Mouse (Mus musculus): ENCODE measurements around the gene Bsdc1. TPM values are rescaled to one million over a fixed set of nuclear protein-coding genes. Genes with fewer than 3 reads are reported as not detected.

Gene Bsdc1
- polyA plus RNA-seq (2015; fragmentation: Nextera tagmentation; extraction: Ambion mirVana): 28.0 and 30.5 TPM in 2 replicates

GRCm38 (mm10) chr4:129461183-129461960 is at the start of gene Bsdc1:
Gene Bsdc1, plus strand, starts transcription at chr4:129461581.
- ATAC-seq (ENCODE audit: insufficient read depth, low FRiP score): peak; percentile 98
- Histone ChIP-seq H3K4me2 (ENCODE audit: low read depth, low read length) (peak within 1 kb of the TSS; percentile 91), H3K27ac (ENCODE audit: low read length) (peak within 1 kb of the TSS; percentile 87), H3K4me3 (replicated peaks; ENCODE audit: low read length) (peak within 1 kb of the TSS; percentile 88), H3K36me3 (ENCODE audit: control insufficient read depth, insufficient read depth, low read length) (0 out of 2 replicates have a peak, but pooled peaks cover 13% of the 10 kb centered on the region), H3K9ac (ENCODE audit: low read length) (peak within 1 kb of the TSS; percentile 86), H3K4me1 (ENCODE audit: control insufficient read depth, insufficient read depth, low read length) (peaks cover 11% of the 10 kb centered on the region; the same call in 1 of the 2 replicates), H3K27me3 (ENCODE audit: control insufficient read depth, insufficient read depth, low read length) (no peaks in the 10 kb centered on the region), H3K9me3 (replicated peaks; ENCODE audit: control insufficient read depth, low read length) (no peaks in the 10 kb centered on the region)
- under 1% methylated on average over 46 of the region's 46 CpGs for WGBS

GRCm38 (mm10) chr4:129415892-129416291 is 45.5 kb upstream of the Bsdc1 start:
- no peaks in the 10 kb centered on the region for H3K4me1 ChIP-seq (ENCODE audit: control insufficient read depth, insufficient read depth, low read length)
- H3K27me3 ChIP-seq (ENCODE audit: control insufficient read depth, insufficient read depth, low read length): no peaks in the 10 kb centered on the region
- no peak overlapping the region for H3K9ac ChIP-seq (ENCODE audit: low read length)
- H3K9me3 ChIP-seq (replicated peaks; ENCODE audit: control insufficient read depth, low read length): no peaks in the 10 kb centered on the region
- no peak overlapping the region for H3K4me3 ChIP-seq (replicated peaks; ENCODE audit: low read length)
- ATAC-seq (ENCODE audit: insufficient read depth, low FRiP score): no peak
- no peaks in the 10 kb centered on the region for H3K36me3 ChIP-seq (ENCODE audit: control insufficient read depth, insufficient read depth, low read length)
- H3K27ac ChIP-seq (ENCODE audit: low read length): no peak overlapping the region
- WGBS: 94% methylated on average over 5 of the region's 5 CpGs
- no peak overlapping the region for H3K4me2 ChIP-seq (ENCODE audit: low read depth, low read length)

- Histone ChIP-seq H3K9me3 (replicated peaks; ENCODE audit: control insufficient read depth, low read length) (no peaks in the 10 kb centered on the region), H3K4me3 (replicated peaks; ENCODE audit: low read length) (no peak overlapping the region), H3K27me3 (ENCODE audit: control insufficient read depth, insufficient read depth, low read length) (no peaks in the 10 kb centered on the region), H3K9ac (ENCODE audit: low read length) (no peak overlapping the region), H3K27ac (ENCODE audit: low read length) (no peak overlapping the region), H3K36me3 (ENCODE audit: control insufficient read depth, insufficient read depth, low read length) (no peaks in the 10 kb centered on the region), H3K4me1 (ENCODE audit: control insufficient read depth, insufficient read depth, low read length) (no peaks in the 10 kb centered on the region), H3K4me2 (ENCODE audit: low read depth, low read length) (no peak overlapping the region)
- ATAC-seq (ENCODE audit: insufficient read depth, low FRiP score): peak; percentile 37; the same call in 1 of the 2 replicates
- 37% methylated on average over 5 of the region's 5 CpGs for WGBS
Measured at GRCm38 (mm10) chr4:129416478-129416877, 44.9 kb upstream of the Bsdc1 start.

- 72% methylated on average over 5 of the region's 5 CpGs for WGBS
- Histone ChIP-seq H3K4me2 (ENCODE audit: low read depth, low read length) (no peak overlapping the region), H3K9me3 (replicated peaks; ENCODE audit: control insufficient read depth, low read length) (no peaks in the 10 kb centered on the region)
Measured at GRCm38 (mm10) chr4:129418321-129418720, 43.1 kb upstream of the Bsdc1 start.

GRCm38 (mm10) chr4:129440340-129441063 is 20.9 kb upstream of the Bsdc1 start, which contains the start of gene Zbtb8b:
Gene Zbtb8b, minus strand, starts transcription at chr4:129440853.
- 1% methylated on average over 33 of the region's 33 CpGs for WGBS
- H3K4me2 ChIP-seq (ENCODE audit: low read depth, low read length): peak within 1 kb of the TSS; percentile 55
- H3K4me1 ChIP-seq (ENCODE audit: control insufficient read depth, insufficient read depth, low read length): no peaks in the 10 kb centered on the region
- ATAC-seq (ENCODE audit: insufficient read depth, low FRiP score): peak; percentile 93
- no peaks in the 10 kb centered on the region for H3K36me3 ChIP-seq (ENCODE audit: control insufficient read depth, insufficient read depth, low read length)
- peak within 1 kb of the TSS; percentile 41 for H3K4me3 ChIP-seq (replicated peaks; ENCODE audit: low read length)
- no peak within 1 kb of the TSS for H3K27ac ChIP-seq (ENCODE audit: low read length)
- H3K27me3 ChIP-seq (ENCODE audit: control insufficient read depth, insufficient read depth, low read length): 0 out of 2 replicates have a peak, but pooled peaks cover 7% of the 10 kb centered on the region
- H3K9me3 ChIP-seq (replicated peaks; ENCODE audit: control insufficient read depth, low read length): no peaks in the 10 kb centered on the region
- peak within 1 kb of the TSS; percentile 51 for H3K9ac ChIP-seq (ENCODE audit: low read length)

More at GRCm38 (mm10) chr4:129418321-129418720, 43.1 kb upstream of the Bsdc1 start:
- Histone ChIP-seq H3K27me3 (ENCODE audit: control insufficient read depth, insufficient read depth, low read length) (no peaks in the 10 kb centered on the region), H3K27ac (ENCODE audit: low read length) (no peak overlapping the region), H3K9ac (ENCODE audit: low read length) (no peak overlapping the region), H3K4me1 (ENCODE audit: control insufficient read depth, insufficient read depth, low read length) (no peaks in the 10 kb centered on the region), H3K4me3 (replicated peaks; ENCODE audit: low read length) (no peak overlapping the region), H3K36me3 (ENCODE audit: control insufficient read depth, insufficient read depth, low read length) (no peaks in the 10 kb centered on the region)
- no peak for ATAC-seq (ENCODE audit: insufficient read depth, low FRiP score)

GRCm38 (mm10) chr4:129441145-129441544 is 20.2 kb upstream of the Bsdc1 start:
- Histone ChIP-seq H3K36me3 (ENCODE audit: control insufficient read depth, insufficient read depth, low read length) (no peaks in the 10 kb centered on the region), H3K27ac (ENCODE audit: low read length) (no peak overlapping the region), H3K27me3 (ENCODE audit: control insufficient read depth, insufficient read depth, low read length) (0 out of 2 replicates have a peak, but pooled peaks cover 7% of the 10 kb centered on the region), H3K9ac (ENCODE audit: low read length) (no peak overlapping the region), H3K4me2 (ENCODE audit: low read depth, low read length) (peak overlapping the region; percentile 55), H3K4me1 (ENCODE audit: control insufficient read depth, insufficient read depth, low read length) (no peaks in the 10 kb centered on the region), H3K9me3 (replicated peaks; ENCODE audit: control insufficient read depth, low read length) (no peaks in the 10 kb centered on the region), H3K4me3 (replicated peaks; ENCODE audit: low read length) (peak overlapping the region; percentile 41; the same call in 1 of the 2 replicates)
- no peak for ATAC-seq (ENCODE audit: insufficient read depth, low FRiP score)
- WGBS: 29% methylated on average over 6 of the region's 6 CpGs

- no peak overlapping the region for H3K4me2 ChIP-seq (ENCODE audit: low read depth, low read length)
- no peak for ATAC-seq (ENCODE audit: insufficient read depth, low FRiP score)
- H3K9ac ChIP-seq (ENCODE audit: low read length): no peak overlapping the region
- H3K27ac ChIP-seq (ENCODE audit: low read length): no peak overlapping the region
- H3K36me3 ChIP-seq (ENCODE audit: control insufficient read depth, insufficient read depth, low read length): no peaks in the 10 kb centered on the region
- 82% methylated on average over 8 of the region's 8 CpGs for WGBS
- H3K4me3 ChIP-seq (replicated peaks; ENCODE audit: low read length): no peak overlapping the region
- H3K27me3 ChIP-seq (ENCODE audit: control insufficient read depth, insufficient read depth, low read length): no peaks in the 10 kb centered on the region
- H3K4me1 ChIP-seq (ENCODE audit: control insufficient read depth, insufficient read depth, low read length): no peaks in the 10 kb centered on the region
- no peaks in the 10 kb centered on the region for H3K9me3 ChIP-seq (replicated peaks; ENCODE audit: control insufficient read depth, low read length)
Measured at GRCm38 (mm10) chr4:129447360-129447759, 14.0 kb upstream of the Bsdc1 start.

- no peaks in the 10 kb centered on the region for H3K36me3 ChIP-seq (ENCODE audit: control insufficient read depth, insufficient read depth, low read length)
- H3K9ac ChIP-seq (ENCODE audit: low read length): no peak overlapping the region
- 71% methylated on average over 11 of the region's 11 CpGs for WGBS
- no peaks in the 10 kb centered on the region for H3K9me3 ChIP-seq (replicated peaks; ENCODE audit: control insufficient read depth, low read length)
- H3K4me1 ChIP-seq (ENCODE audit: control insufficient read depth, insufficient read depth, low read length): no peaks in the 10 kb centered on the region
- no peaks in the 10 kb centered on the region for H3K27me3 ChIP-seq (ENCODE audit: control insufficient read depth, insufficient read depth, low read length)
- 0 out of 2 replicates have a peak, but pooled peaks have one; percentile 47 for ATAC-seq (ENCODE audit: insufficient read depth, low FRiP score)
- no peak overlapping the region for H3K27ac ChIP-seq (ENCODE audit: low read length)
- H3K4me2 ChIP-seq (ENCODE audit: low read depth, low read length): no peak overlapping the region
- H3K4me3 ChIP-seq (replicated peaks; ENCODE audit: low read length): no peak overlapping the region
Measured at GRCm38 (mm10) chr4:129447778-129448563, 13.4 kb upstream of the Bsdc1 start.
